ENCODE assay signal across 20 mouse cellular contexts in genomic region chr3:142777227-142777626, GRCm38 (mm10). TPM values are rescaled to one million over a fixed set of nuclear protein-coding genes. Genes with fewer than 3 reads are reported as not detected.
DNase-seq lines count a peak whose midpoint lies in the region; ATAC-seq and TF ChIP-seq lines count a peak whose summit lies in the region.
"Had no signal": no experiment of that assay in that cellular context is flagged by ENCODE, and none has a peak within 500 bp of the region (broad histone marks: within the 10 kb centered on the region; RNA-seq: fewer than 3 reads in every experiment).

No protein-coding gene starts in this region.

- H3K27ac ChIP-seq in liver, adult 2 months (replicated peaks; ENCODE audit: insufficient read depth, low read depth, low read length), result no peak overlapping the region
- H3K27ac ChIP-seq in liver, embryonic 12.5 days, result no peak overlapping the region
- H3K27ac ChIP-seq: embryonic facial prominence, embryonic 10.5 days; embryonic facial prominence, embryonic 12.5 days; forebrain, embryonic 13.5 days; forebrain, embryonic 15.5 days had no signal

- peaks cover 2% of the 10 kb centered on the region; the same call in 1 of the 2 replicates for H3K79me2 ChIP-seq in liver, adult 2 months (ENCODE audit: control insufficient read depth, insufficient read depth, low read length)

- intact Hi-C loops in left cerebral cortex, postnatal 4 days (cut with DNase I), result no loop called here

- WGBS in liver, adult 2 months, result 23% methylated on average over 3 of the region's 3 CpGs
- 54% methylated on average over 3 of the region's 3 CpGs for WGBS in liver, embryonic 12.5 days (ENCODE audit: insufficient replicate concordance)

- peak; percentile 83 for DNase-seq in liver, adult 2 months (ENCODE audit: extremely low read depth, low read depth, low spot score)
- peak; percentile 12 for DNase-seq in Muller cell, postnatal 12 days (ENCODE audit: inconsistent ontology term)
- DNase-seq in gastrocnemius, postnatal 10 days, result no peak
- DNase-seq in left cerebral cortex, postnatal 4 days, result no peak
- DNase-seq: adrenal gland, adult 8-10 months; adrenal gland, postnatal 14 days; adrenal gland, postnatal 36 days; cerebellum, adult 11-12 months; cerebellum, adult 2 months; cerebellum, adult 9-10 months; cerebellum, postnatal 10 days; cerebellum, postnatal 25 days had no signal

- TF ChIP-seq POLR2A in liver, adult 2 months (IDR thresholded peaks at IDR 0.05; ENCODE audit: extremely low read depth, insufficient read depth, low read length), result no peak

- no peak for TF ChIP-seq CTCF in liver, adult 2 months (IDR thresholded peaks at IDR 0.05; ENCODE audit: low read depth, low read length)

- no peaks in the 10 kb centered on the region for H3K27me3 ChIP-seq in liver, adult 2 months (ENCODE audit: control insufficient read depth, insufficient read depth, low read length)
- no peaks in the 10 kb centered on the region for H3K27me3 ChIP-seq in liver, embryonic 12.5 days (replicated peaks)
- H3K27me3 ChIP-seq: embryonic facial prominence, embryonic 12.5 days; forebrain, embryonic 13.5 days; forebrain, embryonic 15.5 days; Patski had no signal

- H3K36me3 ChIP-seq in liver, adult 2 months (ENCODE audit: control insufficient read depth, insufficient read depth, low read length), result peaks cover 55% of the 10 kb centered on the region
- peaks cover 89% of the 10 kb centered on the region for H3K36me3 ChIP-seq in liver, embryonic 12.5 days

- H3K4me1 ChIP-seq in liver, adult 2 months (ENCODE audit: control insufficient read depth, insufficient read depth, low read length), result peaks cover 12% of the 10 kb centered on the region
- H3K4me1 ChIP-seq in liver, embryonic 12.5 days, result peaks cover 21% of the 10 kb centered on the region
- H3K4me1 ChIP-seq: embryonic facial prominence, embryonic 10.5 days; embryonic facial prominence, embryonic 12.5 days; forebrain, embryonic 13.5 days; forebrain, embryonic 15.5 days had no signal

- H3K4me2 ChIP-seq in liver, embryonic 12.5 days, result no peak overlapping the region
- H3K4me2 ChIP-seq: embryonic facial prominence, embryonic 12.5 days; forebrain, embryonic 13.5 days; forebrain, embryonic 15.5 days had no signal

- no peaks in the 10 kb centered on the region for H3K9me3 ChIP-seq in liver, embryonic 12.5 days (replicated peaks)
- H3K9me3 ChIP-seq: embryonic facial prominence, embryonic 10.5 days; embryonic facial prominence, embryonic 12.5 days; forebrain, embryonic 13.5 days; forebrain, embryonic 15.5 days had no signal

- no peak overlapping the region for H3K4me3 ChIP-seq in liver, adult 2 months (ENCODE audit: insufficient read depth, low read depth, low read length)
- no peak overlapping the region for H3K4me3 ChIP-seq in liver, embryonic 12.5 days
- H3K4me3 ChIP-seq: embryonic facial prominence, embryonic 10.5 days; embryonic facial prominence, embryonic 12.5 days; forebrain, embryonic 13.5 days; forebrain, embryonic 15.5 days had no signal

- no peak overlapping the region for H3K9ac ChIP-seq in liver, adult 2 months (ENCODE audit: low read depth, low read length)
- H3K9ac ChIP-seq in liver, embryonic 12.5 days, result no peak overlapping the region
- H3K9ac ChIP-seq: embryonic facial prominence, embryonic 12.5 days; forebrain, embryonic 13.5 days; forebrain, embryonic 15.5 days had no signal

- ATAC-seq in liver, embryonic 12.5 days, result no peak
- ATAC-seq in megakaryocyte progenitor cell, adult 5-6 weeks (replicated peaks; ENCODE audit: poor library complexity), result peak; percentile 56
- ATAC-seq: activated CD4-positive, CD25-positive, alpha-beta regulatory T cell, adult 4 months; forebrain, embryonic 13.5 days; forebrain, embryonic 15.5 days; Patski had no signal

RNA-seq across cellular contexts. Expression of gene Gtf2b, which starts 12.4 kb away (rescaled TPM):
- total RNA-seq in liver, adult 2 months (2014; rRNA removed), result 23.0 and 24.9 TPM in 2 replicates
- polyA plus RNA-seq in liver, adult 2 months (2012; rRNA removed), result 10.7 and 14.7 TPM in 2 replicates
- polyA plus RNA-seq in liver, embryonic 12.5 days (2016; fragmentation: Nextera tagmentation; extraction: Ambion mirVana), result 46.5 and 50.7 TPM in 2 replicates
- 95.6 and 98.0 TPM in 2 replicates for total RNA-seq in megakaryocyte progenitor cell, adult 5-6 weeks (2015)
- 142 and 154 TPM in 2 replicates for total RNA-seq in megakaryocyte progenitor cell, adult 5-6 weeks (2017)
- 10 to 100 TPM; 18.2 to 18.8 TPM for total RNA-seq in gastrocnemius, postnatal 10 days (2021)
- total RNA-seq in left cerebral cortex, postnatal 4 days (2021), result 10 to 100 TPM; 32.3 to 32.9 TPM

Comparison
In these comparisons a context has a peak if more than half of its experiments do, and no peak if none do; other contexts are left out.
1. DNase-seq: peak in liver, adult 2 months (single experiment) and Muller cell, postnatal 12 days (single experiment); none in gastrocnemius, postnatal 10 days (single experiment) and left cerebral cortex, postnatal 4 days (single experiment).